ENCODE assay signal across 10 mouse cellular contexts in genomic region chr7:46098221-46098918, GRCm38 (mm10). TPM values are rescaled to one million over a fixed set of nuclear protein-coding genes. Genes with fewer than 3 reads are reported as not detected.
DNase-seq lines count a peak whose midpoint lies in the region; ATAC-seq lines count a peak whose summit lies in the region.
"Had no signal": no experiment of that assay in that cellular context is flagged by ENCODE, and none has a peak within 500 bp of the region (broad histone marks: within the 10 kb centered on the region; RNA-seq: fewer than 3 reads in every experiment).

No protein-coding gene starts in this region.

- peak; percentile 42 to 62 for DNase-seq in frontal cortex, postnatal 36 days (ENCODE audit: low spot score in 2 of 2)
- DNase-seq in frontal cortex, postnatal 14 days (ENCODE audit: low spot score in 2 of 2): no peak
- peak; percentile 44 for DNase-seq in ZHBTc4 (ENCODE audit: low read depth, low spot score)
- no peak for DNase-seq in kidney, adult 11 months
- no peak for DNase-seq in thymus, postnatal 14 days
- no peak for DNase-seq in lung, postnatal 14 days
- DNase-seq: kidney, postnatal 14 days had no signal

- peak overlapping the region; percentile 27 for H3K9ac ChIP-seq in forebrain, embryonic 16.5 days (replicated peaks; ENCODE audit: low read depth, low read length)
- peak overlapping the region; percentile 82 for H3K9ac ChIP-seq in heart, embryonic 16.5 days (ENCODE audit: low read length)

- H3K27me3 ChIP-seq in forebrain, embryonic 16.5 days (replicated peaks; ENCODE audit: control insufficient read depth, insufficient read depth, low read length): no peaks in the 10 kb centered on the region; the same call in 1 of the 2 replicates
- H3K27me3 ChIP-seq in heart, embryonic 16.5 days (ENCODE audit: control insufficient read depth, insufficient read depth, low read length): no peaks in the 10 kb centered on the region

- no peak for ATAC-seq in forebrain, embryonic 16.5 days
- peak; percentile 73 for ATAC-seq in heart, embryonic 16.5 days (replicated peaks; ENCODE audit: extremely low read depth, insufficient read depth, low FRiP score)

- H3K9me3 ChIP-seq in forebrain, embryonic 16.5 days (ENCODE audit: control insufficient read depth, low read length): no peaks in the 10 kb centered on the region
- H3K9me3 ChIP-seq in heart, embryonic 16.5 days (replicated peaks; ENCODE audit: control insufficient read depth, low read length): no peaks in the 10 kb centered on the region

- no peaks in the 10 kb centered on the region for H3K36me3 ChIP-seq in forebrain, embryonic 16.5 days (ENCODE audit: control insufficient read depth, insufficient read depth)
- no peaks in the 10 kb centered on the region for H3K36me3 ChIP-seq in heart, embryonic 16.5 days (ENCODE audit: control insufficient read depth, insufficient read depth)

- H3K27ac ChIP-seq in forebrain, embryonic 16.5 days (ENCODE audit: low read length): no peak overlapping the region
- peak overlapping the region; percentile 99 for H3K27ac ChIP-seq in heart, embryonic 16.5 days (ENCODE audit: low read length)

- peak overlapping the region; percentile 46 for H3K4me2 ChIP-seq in forebrain, embryonic 16.5 days (ENCODE audit: low read length)
- H3K4me2 ChIP-seq in heart, embryonic 16.5 days (ENCODE audit: low read depth, low read length): peak overlapping the region; percentile 71

- 84% methylated on average over 19 of the region's 19 CpGs for WGBS in forebrain, embryonic 16.5 days
- 49% methylated on average over 19 of the region's 19 CpGs for WGBS in heart, embryonic 16.5 days

- peaks cover 52% of the 10 kb centered on the region for H3K4me1 ChIP-seq in forebrain, embryonic 16.5 days (replicated peaks; ENCODE audit: control insufficient read depth, insufficient read depth, low read length)
- peaks cover 10% of the 10 kb centered on the region for H3K4me1 ChIP-seq in heart, embryonic 16.5 days (ENCODE audit: control insufficient read depth, insufficient read depth, low read length)

- peak overlapping the region; percentile 21 for H3K4me3 ChIP-seq in forebrain, embryonic 16.5 days (replicated peaks; ENCODE audit: low read length)
- peak overlapping the region; percentile 52 for H3K4me3 ChIP-seq in heart, embryonic 16.5 days (ENCODE audit: low read length)

RNA-seq across cellular contexts. Expression of gene Kcnj11, which starts 2.2 kb away (rescaled TPM):
- 5.7 and 6.0 TPM in 2 replicates for polyA plus RNA-seq in forebrain, embryonic 16.5 days (2015; fragmentation: Nextera tagmentation; extraction: Ambion mirVana)
- 10.4 and 10.5 TPM in 2 replicates for polyA plus RNA-seq in heart, embryonic 16.5 days (2015; fragmentation: Nextera tagmentation; extraction: Ambion mirVana)
- polyA plus RNA-seq: liver, adult 2 months had no signal

Comparison
In these comparisons a context has a peak if more than half of its experiments do, and no peak if none do; other contexts are left out.
1. DNase-seq: peak in frontal cortex, postnatal 36 days (2 of 2) and ZHBTc4 (single experiment); none in frontal cortex, postnatal 14 days (0 of 2), kidney, adult 11 months (single experiment), thymus, postnatal 14 days (single experiment) and lung, postnatal 14 days (single experiment).